Mouse (Mus musculus) heart, adult 10 weeks (tissue): ENCODE data around the gene Kri1. TPM values are rescaled to one million over a fixed set of nuclear protein-coding genes. Genes with fewer than 3 reads are reported as not detected.

Experiments
- polyA plus RNA-seq: library from polyadenylated mRNA; stranded (reverse); fragments of 350-450 nt; fragmentation: Illumina TruSeq; extraction: RNeasy Lipid Tissue Mini Kit (QIAGEN cat#74804); gene quantifications from one replicate; pipeline ENCODE4 v1.2.3, GENCODE M21; 2014; ENCODE audit warnings: low read depth, low replicate concordance

The Kri1 gene
- 22.2 TPM for polyA plus RNA-seq

GRCm38 (mm10) chr9:21287571-21288402 is at the start of gene Kri1:
Kri1 (minus strand) TSS chr9:21287969.

GRCm38 (mm10) chr9:21320619-21321512 is 33.1 kb upstream of the Kri1 start, which contains the start of gene Slc44a2:
Slc44a2 (plus strand) TSS chr9:21320698.

GRCm38 (mm10) chr9:21312134-21312533 is 24.4 kb upstream of the Kri1 start, which contains the start of gene Ap1m2:
Ap1m2 (minus strand) TSS chr9:21312337.

GRCm38 (mm10) chr9:21291022-21291787 is 3.4 kb upstream of the Kri1 start, which contains the start of gene Cdkn2d:
Cdkn2d (minus strand) TSS chr9:21291407.

GRCm38 (mm10) chr9:21265000-21265561 is 22.7 kb downstream of the Kri1 start, which contains the start of gene Atg4d:
Atg4d (plus strand) TSS chr9:21265293.

GRCm38 (mm10) chr9:21248326-21248725 is 39.4 kb downstream of the Kri1 start, which contains the start of gene S1pr5:
S1pr5 (minus strand) TSS chr9:21248443.

GRCm38 (mm10) chr9:21238733-21239464 is 48.9 kb downstream of the Kri1 start, which contains the start of gene Keap1:
Keap1 (minus strand) TSS chr9:21239361.

Other genes starting within 250 kb of the Kri1 start
- gene Zglp1, start 220.9 kb downstream of the Kri1 start, polyA plus RNA-seq, result not detected
- 0.42 TPM for gene Gm49373, start 214.9 kb downstream of the Kri1 start, polyA plus RNA-seq
- gene Fdx1l, start 214.4 kb downstream of the Kri1 start, polyA plus RNA-seq, result 47.3 TPM
- gene Gm38431, start 196.0 kb downstream of the Kri1 start, polyA plus RNA-seq, result 0.97 TPM
- gene Raver1, start 196.0 kb downstream of the Kri1 start, polyA plus RNA-seq, result 23.3 TPM
- gene Tyk2, start 156.7 kb downstream of the Kri1 start, polyA plus RNA-seq, result 11.4 TPM
- 166 TPM for gene Cdc37, start 138.0 kb downstream of the Kri1 start, polyA plus RNA-seq
- gene Pde4a, start 122.3 kb downstream of the Kri1 start, polyA plus RNA-seq, result 46.1 TPM
- 35.8 TPM for gene Keap1, start 48.6 kb downstream of the Kri1 start, polyA plus RNA-seq
- gene S1pr5, start 39.5 kb downstream of the Kri1 start, polyA plus RNA-seq, result 0.97 TPM
- gene Atg4d, start 22.7 kb downstream of the Kri1 start, polyA plus RNA-seq, result 51.7 TPM
- 21.9 TPM for gene Cdkn2d, start 3.4 kb upstream of the Kri1 start, polyA plus RNA-seq
- not detected for gene Ap1m2, start 24.4 kb upstream of the Kri1 start, polyA plus RNA-seq
- 78.8 TPM for gene Slc44a2, start 32.7 kb upstream of the Kri1 start, polyA plus RNA-seq
- 26.8 TPM for gene Ilf3, start 79.9 kb upstream of the Kri1 start, polyA plus RNA-seq
- gene Qtrt1, start 123.9 kb upstream of the Kri1 start, polyA plus RNA-seq, result 12.9 TPM
- gene Dnm2, start 136.9 kb upstream of the Kri1 start, polyA plus RNA-seq, result 57.1 TPM
- 47.0 TPM for gene Tmed1, start 222.3 kb upstream of the Kri1 start, polyA plus RNA-seq
- 1.2 TPM for gene AB124611, start 238.2 kb upstream of the Kri1 start, polyA plus RNA-seq